Mouse (Mus musculus): ENCODE data around the gene Pygo1.

Gene Pygo1

GRCm38 (mm10) chr9:72991420-72991819, 66.0 kb downstream of the Pygo1 start:
- DNase-seq (ENCODE audit: low read depth, low spot score): no peak

GRCm38 (mm10) chr9:72992576-72992975, 67.1 kb downstream of the Pygo1 start:
- no peak for DNase-seq (ENCODE audit: low read depth, low spot score)

GRCm38 (mm10) chr9:72996167-72996566, 70.7 kb downstream of the Pygo1 start:
- peak; percentile 31 for DNase-seq (ENCODE audit: low read depth, low spot score)

- no peak for DNase-seq (ENCODE audit: low read depth, low spot score)
Observed at GRCm38 (mm10) chr9:72996806-72997205, 71.4 kb downstream of the Pygo1 start.

- no peak for DNase-seq (ENCODE audit: low read depth, low spot score)
Observed at GRCm38 (mm10) chr9:73000487-73000886, 75.0 kb downstream of the Pygo1 start.

- no peak for DNase-seq (ENCODE audit: low read depth, low spot score)
Observed at GRCm38 (mm10) chr9:73001314-73002011, 76.0 kb downstream of the Pygo1 start.
